8 mouse cellular contexts compared by ENCODE assay signal in the genomic region with DNA sequence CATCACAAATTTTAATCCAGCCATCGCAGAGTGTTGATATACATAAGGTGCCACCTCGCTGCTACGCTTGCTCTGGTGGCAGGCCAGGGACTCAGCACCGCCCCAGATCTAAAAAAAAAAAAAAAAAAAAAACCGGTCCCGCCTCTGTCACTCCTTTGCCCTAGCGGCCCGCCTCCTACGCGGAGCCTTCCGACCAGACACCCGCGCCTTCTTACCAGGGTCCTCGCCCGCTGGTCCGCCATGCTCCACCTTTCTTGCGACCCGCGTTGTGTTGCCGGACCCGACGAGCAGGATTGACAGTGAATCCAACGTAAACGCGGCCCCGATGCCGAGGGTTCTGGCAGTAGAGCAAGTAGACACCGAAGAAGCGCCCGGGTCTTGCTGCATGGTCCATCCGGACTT. TPM values are rescaled to one million over a fixed set of nuclear protein-coding genes. Genes with fewer than 3 reads are reported as not detected.
DNase-seq lines count a peak whose midpoint lies in the region; ATAC-seq and TF ChIP-seq lines count a peak whose summit lies in the region.

A gene (plus strand): TSS at position 192 of the 402 bp plus-strand sequence.

- H3K9me3 ChIP-seq in ES-E14 (ENCODE audit: control insufficient read depth, insufficient read depth, low read depth, low read length): no peaks in the 10 kb centered on the region
- H3K9me3 ChIP-seq in embryonic facial prominence, embryonic 10.5 days: no peaks in the 10 kb centered on the region
- H3K9me3 ChIP-seq in kidney, embryonic 15.5 days (replicated peaks): no peaks in the 10 kb centered on the region
- H3K9me3 ChIP-seq in liver, embryonic 11.5 days (ENCODE audit: control insufficient read depth, low read length): no peaks in the 10 kb centered on the region

- peak; percentile 64 for ATAC-seq in kidney, embryonic 15.5 days (replicated peaks; ENCODE audit: low FRiP score)
- peak; percentile 77 for ATAC-seq in liver, embryonic 11.5 days (replicated peaks; ENCODE audit: low FRiP score)
- peak; percentile 11 for ATAC-seq in monocyte, adult 5-6 weeks (replicated peaks; ENCODE audit: insufficient number of reproducible peaks, low FRiP score, low TSS enrichment, poor library complexity, severe bottlenecking)

- peaks cover 0 to 12% of the 10 kb centered on the region in 2 experiments; a peak in 2 of 4 replicates for H3K4me1 ChIP-seq in ES-E14 (ENCODE audit: control insufficient read depth in 2 of 2, insufficient read depth in 2 of 2, low read length in 2 of 2, poor library complexity in 1 of 2)
- peaks cover 31% of the 10 kb centered on the region for H3K4me1 ChIP-seq in embryonic facial prominence, embryonic 10.5 days
- peaks cover 25% of the 10 kb centered on the region for H3K4me1 ChIP-seq in kidney, embryonic 15.5 days
- peaks cover 13% of the 10 kb centered on the region for H3K4me1 ChIP-seq in liver, embryonic 11.5 days (replicated peaks; ENCODE audit: control insufficient read depth, insufficient read depth, low read length)

- peak within 1 kb of the TSS; percentile 95 for H3K9ac ChIP-seq in ES-E14 (ENCODE audit: insufficient read depth, low read depth, low read length, poor library complexity, severe bottlenecking)
- H3K9ac ChIP-seq in kidney, embryonic 15.5 days: peak within 1 kb of the TSS; percentile 85
- peak within 1 kb of the TSS; percentile 91 for H3K9ac ChIP-seq in liver, embryonic 11.5 days (ENCODE audit: low read depth, low read length)

- peaks cover 30% of the 10 kb centered on the region for H3K36me3 ChIP-seq in ES-E14 (ENCODE audit: control insufficient read depth, insufficient read depth, low read length, poor library complexity, severe bottlenecking)
- H3K36me3 ChIP-seq in embryonic facial prominence, embryonic 10.5 days (replicated peaks): peaks cover 52% of the 10 kb centered on the region
- peaks cover 39% of the 10 kb centered on the region for H3K36me3 ChIP-seq in kidney, embryonic 15.5 days
- H3K36me3 ChIP-seq in liver, embryonic 11.5 days (ENCODE audit: control insufficient read depth, insufficient read depth, low read length): peaks cover 15% of the 10 kb centered on the region

- WGBS in embryonic facial prominence, embryonic 10.5 days: under 1% methylated on average over 31 of the region's 31 CpGs
- WGBS in kidney, embryonic 15.5 days: under 1% methylated on average over 31 of the region's 31 CpGs
- under 1% methylated on average over 31 of the region's 31 CpGs for WGBS in liver, embryonic 11.5 days

- H3K27ac ChIP-seq in ES-E14 (ENCODE audit: insufficient read depth, low read depth, low read length, poor library complexity, severe bottlenecking): peak within 1 kb of the TSS; percentile 96
- H3K27ac ChIP-seq in embryonic facial prominence, embryonic 10.5 days (replicated peaks): peak within 1 kb of the TSS; percentile 94
- H3K27ac ChIP-seq in kidney, embryonic 15.5 days: peak within 1 kb of the TSS; percentile 98
- H3K27ac ChIP-seq in liver, embryonic 11.5 days (ENCODE audit: low read depth, low read length): peak within 1 kb of the TSS; percentile 95

- H3K4me2 ChIP-seq in kidney, embryonic 15.5 days: peak within 1 kb of the TSS; percentile 90
- H3K4me2 ChIP-seq in liver, embryonic 11.5 days: peak within 1 kb of the TSS; percentile 95

- in situ Hi-C loops in ES-E14 (cut with MboI; ENCODE audit: low sequenced_read_pairs in 2 of 2, unreplicated experiment in 2 of 2): no loop called here

- peak within 1 kb of the TSS; percentile 95 for H3K4me3 ChIP-seq in ES-E14 (ENCODE audit: insufficient read depth in 1 of 2, low read depth in 1 of 2, low read length in 2 of 2, poor library complexity in 1 of 2, severe bottlenecking in 1 of 2)
- H3K4me3 ChIP-seq in embryonic facial prominence, embryonic 10.5 days: peak within 1 kb of the TSS; percentile 94
- peak within 1 kb of the TSS; percentile 93 for H3K4me3 ChIP-seq in kidney, embryonic 15.5 days (replicated peaks)
- peak within 1 kb of the TSS; percentile 91 for H3K4me3 ChIP-seq in liver, embryonic 11.5 days (ENCODE audit: low read depth, low read length)

- DNase-seq in 3T3-L1 (ENCODE audit: low read depth, low spot score) (peak; percentile 66), ES-E14 (ENCODE audit: low read depth, low spot score) (no peak)
- peak; percentile 78 for DNase-seq in embryonic facial prominence, embryonic 10.5 days (ENCODE audit: low spot score)
- DNase-seq in heart, adult 8-10 months (ENCODE audit: low spot score): peak; percentile 62
- no peak for DNase-seq in liver, embryonic 11.5 days (ENCODE audit: low spot score)
- DNase-seq in thymus, postnatal 10 days (ENCODE audit: low spot score in 2 of 2): peak; percentile 66 to 78

- H3K27me3 ChIP-seq in embryonic facial prominence, embryonic 10.5 days (replicated peaks; ENCODE audit: low read depth, poor library complexity, severe bottlenecking): no peaks in the 10 kb centered on the region
- H3K27me3 ChIP-seq in kidney, embryonic 15.5 days: no peaks in the 10 kb centered on the region
- H3K27me3 ChIP-seq in liver, embryonic 11.5 days (replicated peaks; ENCODE audit: control insufficient read depth, insufficient read depth, low read length): no peaks in the 10 kb centered on the region

TF ChIP-seq in ES-E14, 5 proteins besides CTCF, POLR2A, EP300 and RAD21:
- TF ChIP-seq HCFC1 (IDR thresholded peaks at IDR 0.05; ENCODE audit: borderline replicate concordance, insufficient read depth, low read length) (no peak), ZNF384 (IDR thresholded peaks at IDR 0.05; ENCODE audit: low read depth, low read length) (peak; percentile 98), ZC3H11A (IDR thresholded peaks at IDR 0.05; ENCODE audit: borderline replicate concordance, low read depth, low read length) (no peak), CHD2 (IDR thresholded peaks at IDR 0.05; ENCODE audit: low read depth, low read length) (no peak), MAFK (IDR thresholded peaks at IDR 0.05; ENCODE audit: insufficient read depth, low read depth, low read length) (no peak)

RNA-seq across cellular contexts. Expression of the gene that starts here (rescaled TPM):
- total RNA-seq in ES-E14 (2012; rRNA removed): 187 and 246 TPM in 2 replicates
- 186 and 206 TPM in 2 replicates for polyA plus RNA-seq in embryonic facial prominence, embryonic 10.5 days (2016; fragmentation: Nextera tagmentation; extraction: Ambion mirVana)
- total RNA-seq in heart, adult 8-10 months (2022): 10 to 100 TPM; 52.4 to 70.4 (median 56.4) TPM
- 144 and 146 TPM in 2 replicates for polyA plus RNA-seq in kidney, embryonic 15.5 days (2015; fragmentation: Nextera tagmentation; extraction: Ambion mirVana)
- 210 and 217 TPM in 2 replicates for polyA plus RNA-seq in liver, embryonic 11.5 days (2014; fragmentation: Nextera tagmentation; extraction: Ambion mirVana)
- total RNA-seq in monocyte, adult 5-6 weeks (2017): 68.4 to 80.5 TPM (median 78.3 TPM) in 3 replicates

Comparison
In these comparisons a context has a peak if more than half of its experiments do, and no peak if none do; other contexts are left out.
1. DNase-seq: peak in 3T3-L1 (single experiment), embryonic facial prominence, embryonic 10.5 days (single experiment), heart, adult 8-10 months (single experiment) and thymus, postnatal 10 days (2 of 2); none in ES-E14 (single experiment) and liver, embryonic 11.5 days (single experiment).
2. ATAC-seq: peak in every context shown above with its lines; median percentile 77 in liver, embryonic 11.5 days; 64 in kidney, embryonic 15.5 days; 11 in monocyte, adult 5-6 weeks.
3. Peak in every context shown above with its lines, with median percentiles within 50 percentile points of each other: H3K27ac ChIP-seq, H3K4me3 ChIP-seq and H3K9ac ChIP-seq.